Mouse (Mus musculus) testis, postnatal 10 days (tissue): ENCODE measurements around the gene Gm8947.

ENCODE experiments used
- DNase-seq: peaks from one replicate; pipeline ENCODE4 v3.0.0; 2021; ENCODE audit warnings: low spot score

Gene Gm8947

DNA sequence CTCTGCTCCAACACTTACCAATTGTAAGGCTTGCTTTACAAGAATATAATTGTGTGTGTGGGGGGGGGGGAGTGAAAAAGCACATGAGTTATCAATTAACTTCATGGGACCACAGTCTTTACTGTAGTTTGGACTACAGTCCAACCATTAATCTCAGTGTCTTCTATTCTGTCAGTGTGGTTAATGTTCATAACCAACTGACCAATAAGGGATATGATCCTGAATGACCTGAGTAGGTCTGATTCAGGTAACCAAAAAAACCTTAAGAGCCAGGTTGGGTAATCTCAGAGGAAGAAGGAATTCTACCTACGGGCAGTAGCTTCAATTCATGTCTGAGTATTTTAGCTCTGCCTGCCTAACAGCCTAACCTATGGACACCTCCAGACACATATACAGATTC is 32.4 kb downstream of the Gm8947 start:
- DNase-seq, result no peak

DNA sequence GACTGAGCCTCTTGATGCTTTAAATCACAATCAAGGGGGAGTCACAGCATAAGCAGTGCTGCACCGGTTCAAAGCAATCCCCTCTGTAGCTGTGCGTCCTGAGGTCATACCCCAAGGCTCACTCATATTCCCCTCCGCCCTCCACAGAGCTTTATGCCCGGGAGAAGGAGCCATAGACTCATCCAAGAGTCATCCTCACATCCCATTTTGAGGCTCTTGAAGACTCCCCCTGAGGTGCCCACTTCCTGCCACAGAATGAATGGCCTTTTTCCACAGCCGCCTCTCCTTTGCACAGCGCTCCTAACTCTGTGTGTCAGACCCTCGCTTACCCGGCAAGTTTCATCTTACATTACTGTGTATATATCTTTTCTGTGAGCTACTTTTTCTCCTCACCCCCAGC is 35.3 kb downstream of the Gm8947 start:
- DNase-seq, result no peak

GRCm38 (mm10) chr1:151228320-151228989 is 36.3 kb downstream of the Gm8947 start:
- no peak for DNase-seq

GRCm38 (mm10) chr1:151232346-151232745 is 40.2 kb downstream of the Gm8947 start:
- DNase-seq, result no peak

DNA sequence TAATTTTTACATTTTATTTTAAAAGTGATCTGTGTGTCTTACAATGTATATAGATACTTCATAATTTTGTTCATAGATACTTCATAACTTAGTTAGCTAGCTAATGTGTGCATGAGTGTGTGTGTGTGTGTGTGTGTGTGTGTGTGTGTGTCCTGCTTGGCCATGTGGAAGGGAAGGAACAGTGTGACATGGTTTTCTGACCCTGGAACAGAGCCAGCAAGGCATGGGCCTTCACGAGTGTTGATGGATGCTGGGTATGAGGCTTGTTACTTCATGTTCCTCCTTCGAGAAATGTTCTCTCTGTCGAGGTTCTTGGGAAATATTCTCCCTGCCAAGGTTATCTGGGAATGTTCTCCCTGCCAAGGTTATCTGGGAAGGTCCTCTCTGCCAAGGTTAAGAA is 41.6 kb downstream of the Gm8947 start:
- DNase-seq, result no peak

- no peak for DNase-seq
Measured at GRCm38 (mm10) chr1:151235574-151235973, 43.4 kb downstream of the Gm8947 start.

GRCm38 (mm10) chr1:151236141-151236930 is 44.2 kb downstream of the Gm8947 start:
- no peak for DNase-seq

- DNase-seq, result no peak
Measured at GRCm38 (mm10) chr1:151237780-151238179, 45.6 kb downstream of the Gm8947 start.

GRCm38 (mm10) chr1:151243332-151243731 is 51.2 kb downstream of the Gm8947 start:
- DNase-seq, result no peak
